Mouse (Mus musculus): ENCODE measurements around the gene Kcnj10.

DNA sequence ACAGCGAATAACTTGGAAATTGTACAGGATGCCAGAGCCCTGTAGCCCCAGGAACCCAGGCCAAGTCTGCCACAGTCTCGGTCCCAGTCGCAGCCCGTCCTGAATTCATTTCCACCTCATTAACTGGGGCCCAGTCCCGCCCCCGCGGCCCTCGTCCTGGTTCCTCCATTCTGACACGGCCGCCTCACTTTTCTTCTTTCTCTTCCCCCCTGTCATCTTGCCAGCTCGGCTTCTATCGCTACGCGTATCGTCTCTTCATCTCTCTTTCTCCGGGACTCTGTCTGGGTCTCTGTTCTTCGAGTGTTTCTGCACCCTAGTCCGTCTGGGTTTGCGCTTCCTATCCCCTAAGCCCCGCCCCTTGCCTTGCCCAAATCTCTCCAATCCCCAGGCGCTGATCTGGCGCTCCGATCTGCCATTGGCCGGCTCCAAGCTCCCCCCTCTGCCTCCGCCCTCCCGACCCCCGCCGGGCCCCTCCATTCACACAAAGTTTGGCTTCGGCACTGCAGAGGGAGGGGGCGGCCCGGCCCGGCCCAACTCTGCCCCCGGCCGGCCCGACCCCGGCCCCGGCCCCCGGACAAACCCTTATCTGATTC lies at the start of gene Kcnj10:
- TF ChIP-seq CTCF (IDR thresholded peaks at IDR 0.05; ENCODE audit: control insufficient read depth, insufficient read depth, insufficient replicate concordance, low read depth, low read length) (no peak), POLR2A (IDR thresholded peaks at IDR 0.05; ENCODE audit: control insufficient read depth, low read depth, low read length) (no peak)
